Mouse (Mus musculus): ENCODE measurements around the gene Bag6.

The Bag6 gene

DNA sequence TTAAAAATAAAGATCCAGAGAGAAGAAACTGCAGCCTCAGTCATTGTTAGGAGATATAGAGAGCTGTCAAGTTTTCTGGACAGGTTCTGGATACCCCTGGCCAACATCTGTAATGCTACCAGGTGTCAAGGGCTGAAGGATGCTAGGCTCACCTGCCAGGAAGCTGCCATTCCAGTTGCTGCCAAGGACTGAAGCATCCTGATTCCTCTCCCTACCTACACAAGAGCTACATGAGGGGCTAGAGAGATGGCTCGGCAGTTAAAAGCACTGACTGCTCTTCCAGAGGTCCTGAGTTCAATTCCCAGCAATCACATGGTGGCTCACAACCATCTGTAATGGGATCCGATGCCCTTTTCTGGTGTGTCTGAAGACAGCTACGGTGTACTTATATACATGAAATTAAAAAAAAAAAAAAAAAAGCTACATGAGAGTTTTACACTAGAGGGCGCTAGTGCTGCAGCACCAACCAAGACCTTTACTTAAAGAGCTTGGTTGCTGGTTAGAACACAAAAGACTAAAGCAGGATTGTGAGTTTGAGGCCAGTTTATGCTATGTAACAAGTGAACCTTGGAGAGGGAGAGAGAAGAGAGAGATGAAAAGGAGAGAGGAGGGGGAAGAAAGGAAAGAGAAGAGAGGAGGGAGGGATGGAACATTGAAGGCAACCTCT lies 33.7 kb downstream of the Bag6 start:
- DNase-seq (ENCODE audit: low spot score), result peak; percentile 70

DNA sequence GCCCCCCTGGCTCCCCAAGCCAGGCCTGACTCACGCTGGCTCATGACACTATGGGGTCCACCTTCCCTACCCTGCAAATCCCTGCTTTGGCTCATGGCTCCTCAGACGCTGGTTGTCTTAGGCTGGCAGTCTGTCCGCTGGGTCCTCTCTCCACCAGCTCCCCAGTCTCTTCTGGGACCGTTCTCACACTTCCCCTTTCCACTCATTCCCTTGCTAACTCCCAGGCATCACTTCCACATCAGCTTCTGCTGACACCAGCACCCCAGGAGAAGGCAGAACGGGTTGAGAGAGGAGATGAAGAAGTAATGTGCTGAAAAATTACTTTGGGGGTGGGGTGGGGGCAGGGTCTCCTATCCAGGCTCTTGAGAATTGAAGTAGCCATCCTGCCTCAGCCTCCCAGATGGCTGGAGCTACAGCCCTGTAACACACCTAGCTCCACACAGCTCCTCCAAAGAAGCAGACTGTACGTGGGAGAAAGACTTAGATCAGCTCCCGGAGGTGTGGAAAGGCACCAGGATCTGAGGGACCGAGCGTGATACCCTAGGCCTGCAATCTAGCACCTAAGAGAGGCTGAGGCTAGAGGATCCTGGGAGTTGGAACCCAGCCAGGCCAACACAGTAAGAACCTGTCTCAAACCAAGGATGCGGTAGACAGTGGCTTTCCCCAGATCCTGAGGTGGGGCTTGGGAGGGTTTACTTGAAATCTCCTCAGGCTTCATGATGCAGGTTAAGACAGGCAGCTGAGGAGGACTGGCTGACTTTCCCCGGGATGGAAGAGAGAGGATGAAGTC lies 37.7 kb downstream of the Bag6 start:
- no peak for DNase-seq (ENCODE audit: low spot score)

DNA sequence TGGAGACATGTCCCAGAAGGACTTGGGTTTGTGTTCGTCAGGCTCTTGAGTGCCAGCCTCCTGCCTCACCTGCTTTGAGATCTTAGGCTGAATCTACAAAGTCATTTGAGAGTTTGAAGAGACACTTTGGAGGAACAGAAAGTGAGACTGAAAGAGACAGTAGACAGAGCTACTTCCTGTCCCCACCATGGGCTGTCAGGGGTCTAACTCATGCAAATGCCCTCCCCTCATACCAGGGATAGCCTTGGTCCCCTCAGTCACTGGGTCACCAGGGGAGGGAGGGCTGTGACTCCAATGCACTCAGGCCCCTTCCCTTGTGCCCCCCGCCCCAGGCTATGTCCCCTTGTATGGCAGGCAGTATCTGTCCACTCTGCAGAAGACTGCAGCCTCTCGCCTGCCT lies 38.4 kb downstream of the Bag6 start:
- no peak for DNase-seq (ENCODE audit: low spot score)

DNA sequence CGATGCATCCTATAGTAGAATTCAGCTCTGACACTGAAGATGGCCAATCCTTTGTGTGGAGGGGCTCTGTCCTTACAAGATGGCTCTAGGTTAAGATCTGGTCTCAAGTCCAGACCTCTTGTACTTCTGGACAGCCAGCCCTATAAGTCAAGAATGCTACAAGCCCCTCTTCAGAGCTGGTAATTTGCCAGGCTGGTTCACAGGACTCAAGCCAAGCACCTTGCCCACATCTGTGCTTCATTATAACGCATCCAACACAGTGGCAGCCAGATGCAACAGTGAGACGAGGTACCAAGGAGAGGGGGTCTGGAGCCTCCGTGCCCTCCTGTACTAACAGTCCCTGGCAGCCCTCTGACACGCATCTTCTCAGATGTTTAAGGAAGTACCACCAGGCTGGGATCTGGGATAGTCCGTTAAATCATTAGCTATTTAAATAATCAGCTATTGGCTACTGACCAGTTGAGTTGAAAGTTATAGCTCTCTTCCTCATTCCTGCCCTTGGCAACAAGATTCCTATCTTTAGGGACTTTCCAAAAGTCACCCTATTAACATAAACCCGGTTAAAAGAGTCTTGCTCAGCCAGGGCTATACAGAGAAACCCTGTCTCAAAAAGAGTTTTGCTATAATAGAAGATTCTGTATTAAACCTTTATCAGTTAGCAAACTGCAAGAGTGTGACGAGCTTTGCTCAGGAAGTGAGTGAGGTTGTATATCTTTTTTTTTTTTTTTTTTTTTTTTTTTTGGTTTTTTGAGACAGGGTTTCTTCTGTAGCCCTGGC lies 39.4 kb downstream of the Bag6 start:
- DNase-seq (ENCODE audit: low spot score), result no peak

DNA sequence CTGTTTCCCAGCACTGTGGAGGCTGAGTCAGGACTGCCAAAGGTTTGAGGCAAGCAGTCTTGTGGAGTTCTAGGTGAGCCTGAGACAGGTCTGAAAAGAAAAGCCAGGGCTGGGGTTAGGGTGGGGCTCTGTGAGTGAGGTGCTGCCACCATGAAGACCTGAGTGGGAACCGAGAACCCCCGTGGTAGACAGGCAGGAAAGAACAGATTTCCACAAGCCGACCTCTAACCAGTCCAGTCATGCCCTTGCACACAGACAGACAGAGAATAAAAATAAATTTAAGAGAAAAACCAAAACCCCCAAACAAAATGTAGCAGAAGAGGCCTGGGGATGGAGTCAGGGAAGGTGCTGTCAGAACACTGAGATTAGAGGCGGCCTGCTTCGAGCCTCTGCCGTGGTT lies 40.4 kb downstream of the Bag6 start:
- DNase-seq (ENCODE audit: low spot score), result no peak

DNA sequence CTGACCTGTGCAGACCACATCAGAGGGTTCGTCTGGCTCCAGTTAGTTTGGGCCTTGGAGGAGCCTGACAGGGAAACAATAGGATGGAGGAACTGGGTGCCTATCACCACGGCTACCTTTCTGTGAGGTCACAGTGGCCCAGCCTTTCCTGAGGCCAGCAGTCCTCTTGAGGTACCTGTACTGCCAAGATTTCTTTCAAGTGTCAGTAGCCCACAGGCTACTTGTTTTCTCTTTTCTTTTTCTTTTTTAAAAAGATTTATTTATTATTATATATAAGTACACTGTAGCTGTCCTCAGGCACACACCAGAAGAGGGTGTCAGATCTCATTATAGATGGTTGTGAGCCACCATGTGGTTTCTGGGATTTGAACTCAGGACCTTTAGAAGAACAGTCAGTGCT lies 41.0 kb downstream of the Bag6 start, which contains the start of gene Aif1:
Gene Aif1 (minus strand): TSS at position 101 of the 400 bp plus-strand sequence.
- no peak for DNase-seq (ENCODE audit: low spot score)

DNA sequence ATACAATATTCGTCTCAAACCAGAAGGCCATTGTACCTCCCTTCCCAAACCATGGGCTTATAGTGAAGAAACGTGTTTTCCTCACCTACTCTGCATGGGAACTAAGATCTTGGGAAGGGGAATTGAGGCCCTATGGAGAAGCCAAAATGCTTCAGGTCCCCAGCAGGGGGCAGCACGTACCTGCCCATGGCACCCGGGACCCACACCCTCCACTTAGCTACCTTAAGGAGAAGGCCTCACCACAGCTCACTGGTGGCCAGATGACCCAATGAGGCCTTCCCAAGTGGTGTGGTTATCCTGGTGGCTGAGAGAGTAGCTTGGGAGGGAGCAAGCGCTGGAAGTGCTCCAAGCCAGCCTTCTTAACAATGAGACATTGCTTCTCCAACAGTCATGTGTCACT lies 43.5 kb downstream of the Bag6 start:
- DNase-seq (ENCODE audit: low spot score), result peak; percentile 56

DNA sequence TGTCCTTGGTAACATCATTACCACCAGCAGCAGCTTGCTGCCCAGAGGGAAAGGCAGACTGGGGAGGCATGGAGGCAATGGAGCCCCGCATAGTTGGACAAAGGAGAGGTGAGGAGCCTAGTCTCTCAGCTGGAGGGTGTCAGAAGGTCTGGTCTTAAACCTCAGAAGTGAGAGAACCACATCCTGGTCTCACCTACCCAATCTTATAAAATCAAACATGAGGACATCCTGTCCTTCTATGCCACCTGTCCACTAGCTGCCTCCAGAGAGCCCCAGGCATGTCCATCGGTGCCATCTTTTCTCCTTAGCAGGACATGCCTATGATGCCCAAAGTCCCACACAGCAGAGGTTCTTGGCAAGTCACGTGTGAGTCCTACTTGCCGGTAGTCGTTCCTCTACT lies 45.1 kb downstream of the Bag6 start:
- no peak for DNase-seq (ENCODE audit: low spot score)

DNA sequence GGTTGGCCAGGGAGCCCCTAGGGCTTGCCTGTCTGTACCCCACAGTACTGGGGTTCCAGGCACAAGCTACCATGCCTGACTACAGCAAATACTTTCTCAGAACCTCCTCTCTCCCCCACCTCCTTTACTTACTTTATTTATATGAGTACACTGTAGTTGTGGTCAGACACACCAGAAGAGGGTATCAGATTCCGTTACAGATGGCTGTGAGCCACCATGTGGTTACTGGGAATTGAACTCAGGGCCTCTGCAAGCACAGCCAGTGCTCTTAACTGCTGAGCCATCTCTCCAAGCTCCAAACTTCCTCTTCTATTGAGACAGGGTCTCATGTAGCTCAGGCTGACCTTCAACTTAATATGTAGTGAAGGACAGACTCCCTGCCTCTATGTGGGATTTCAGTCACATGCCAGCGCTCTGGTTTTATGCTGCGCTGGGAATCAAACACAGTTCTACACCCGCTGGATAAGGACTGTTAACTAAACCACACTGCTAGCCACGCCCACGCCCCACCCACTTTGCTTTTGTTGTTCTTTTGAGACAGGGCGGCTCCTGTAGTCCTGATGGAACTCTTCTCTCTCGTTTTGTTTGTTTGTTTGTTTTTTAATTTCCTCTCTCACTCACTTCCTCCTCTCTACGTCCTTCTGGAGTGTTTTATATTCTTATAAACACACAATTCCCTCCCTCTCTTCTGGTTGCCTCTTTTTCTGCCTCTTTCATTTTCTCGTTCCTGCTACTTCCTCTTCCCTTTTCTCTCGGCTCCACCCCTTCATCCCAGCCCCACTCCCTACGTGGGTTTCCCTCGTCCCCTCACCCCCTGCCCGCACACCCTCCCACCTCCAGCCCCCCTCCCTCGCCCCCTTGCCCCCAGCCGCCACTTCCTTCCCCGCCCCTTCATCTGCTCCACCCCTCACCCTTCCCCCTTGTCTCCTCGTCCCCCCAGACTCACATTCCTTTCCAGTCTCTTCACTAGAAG lies 50.9 kb downstream of the Bag6 start:
- DNase-seq (ENCODE audit: low spot score), result peak; percentile 66

DNA sequence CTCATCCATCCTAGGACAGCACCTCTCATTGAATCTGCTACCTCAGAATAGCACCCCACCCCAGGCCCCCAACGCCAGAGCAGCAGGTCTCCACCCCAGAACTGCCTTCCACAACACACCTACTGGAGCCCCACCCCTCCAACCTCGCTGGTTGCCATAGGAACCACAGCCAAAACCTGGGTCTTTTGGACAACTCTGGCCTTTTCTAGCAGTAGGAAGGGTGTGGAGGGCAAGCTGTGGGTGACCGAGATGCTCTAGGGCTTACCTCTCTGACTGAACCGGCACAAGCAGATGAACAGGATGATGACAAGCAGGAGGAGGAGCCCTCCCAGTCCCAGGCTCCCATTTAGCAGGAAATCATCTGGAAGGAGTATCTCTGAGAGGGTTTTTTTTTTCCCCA lies 51.7 kb downstream of the Bag6 start:
- DNase-seq (ENCODE audit: low spot score), result no peak

DNA sequence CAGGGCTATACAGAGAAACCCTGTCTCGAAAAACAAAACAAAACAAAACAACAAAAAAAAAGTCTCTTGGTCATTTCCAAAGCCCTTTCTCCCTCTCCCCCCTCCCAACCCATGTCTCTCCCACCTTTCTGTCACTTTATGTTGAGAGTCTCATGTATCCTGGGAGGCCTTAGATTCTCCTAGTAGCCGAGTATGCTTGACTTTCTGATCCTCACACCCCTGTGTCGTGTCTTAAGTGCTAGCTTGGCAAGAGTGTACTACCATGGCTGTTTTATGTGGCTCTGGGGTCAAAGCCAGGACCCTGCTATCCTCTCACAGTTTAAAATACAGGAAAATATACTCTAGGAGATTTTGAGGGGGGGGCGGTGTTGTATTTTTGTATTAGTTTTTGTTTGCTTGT lies 52.4 kb downstream of the Bag6 start:
- no peak for DNase-seq (ENCODE audit: low spot score)

DNA sequence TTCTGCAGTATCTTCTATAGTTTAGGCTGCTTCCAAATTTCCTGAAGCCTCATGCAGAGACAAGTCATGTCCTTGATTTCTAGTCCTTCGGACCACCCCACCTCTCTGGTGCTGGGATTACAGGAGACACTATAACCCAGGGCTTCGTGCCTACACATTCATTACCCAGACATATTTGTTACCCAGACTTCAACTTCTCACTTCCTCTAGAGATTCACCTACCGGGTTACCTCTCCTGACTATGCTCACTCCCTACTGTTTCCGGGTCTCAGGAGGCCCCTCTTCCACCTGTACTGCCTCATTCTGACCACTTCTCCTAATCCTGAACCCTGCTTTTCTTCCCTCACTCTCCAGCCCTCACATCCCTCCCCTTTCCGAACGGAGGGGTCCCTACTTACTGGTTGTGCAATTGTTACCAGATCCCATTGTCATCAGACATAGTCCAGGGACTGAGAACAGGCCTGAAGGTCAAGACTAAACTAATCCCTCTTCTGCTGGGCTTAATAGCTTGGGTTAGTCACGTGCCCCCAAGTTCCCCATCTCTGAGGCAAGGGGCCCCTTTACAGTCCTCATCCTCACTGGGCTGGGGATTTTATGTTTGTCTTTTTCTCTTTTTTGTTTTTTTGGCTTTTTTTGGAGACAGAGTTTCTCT lies 53.1 kb downstream of the Bag6 start, which contains the start of gene Lst1:
Gene Lst1 (minus strand): TSS at position 481 of the 652 bp plus-strand sequence.
- no peak for DNase-seq (ENCODE audit: low spot score)

DNA sequence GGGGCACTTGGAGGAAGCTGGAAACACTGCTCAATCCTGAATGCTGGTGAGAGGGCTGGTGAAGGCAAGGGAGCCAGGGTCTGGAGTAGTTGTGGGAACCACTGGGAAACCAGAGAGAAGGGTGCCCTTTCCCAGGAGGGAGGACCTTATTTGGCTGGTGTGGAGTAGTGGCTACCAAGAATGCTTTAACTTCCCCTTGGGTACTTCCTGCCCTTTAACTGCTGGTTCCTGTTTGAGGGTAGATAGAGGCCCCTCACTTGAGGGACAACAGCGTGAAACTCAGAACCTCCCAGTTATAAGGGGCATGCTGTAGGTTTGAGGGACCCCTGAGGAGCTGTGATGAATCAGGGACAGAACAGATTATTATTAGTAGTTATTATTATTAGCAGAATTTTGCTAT lies 54.2 kb downstream of the Bag6 start:
- no peak for DNase-seq (ENCODE audit: low spot score)

DNA sequence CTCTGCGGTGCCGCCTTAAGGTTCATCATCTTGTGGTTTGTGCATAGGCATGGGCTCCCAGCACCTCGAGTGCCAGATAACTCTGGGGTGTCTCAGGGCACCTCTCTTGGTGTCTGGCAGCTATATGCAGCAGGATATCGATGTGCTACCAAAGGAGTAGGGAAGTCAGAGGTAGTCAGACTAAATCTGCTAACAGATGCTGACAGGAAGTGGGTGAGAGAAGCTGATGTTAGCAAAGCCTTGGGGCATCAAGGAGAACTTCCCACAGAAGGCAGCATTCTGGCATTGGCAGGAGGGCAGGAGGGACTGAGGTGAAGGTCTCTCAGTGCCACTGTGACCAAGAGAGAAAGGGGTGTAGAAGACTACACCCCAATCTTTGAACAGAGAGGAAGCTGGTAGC lies 55.1 kb downstream of the Bag6 start:
- DNase-seq (ENCODE audit: low spot score), result no peak

DNA sequence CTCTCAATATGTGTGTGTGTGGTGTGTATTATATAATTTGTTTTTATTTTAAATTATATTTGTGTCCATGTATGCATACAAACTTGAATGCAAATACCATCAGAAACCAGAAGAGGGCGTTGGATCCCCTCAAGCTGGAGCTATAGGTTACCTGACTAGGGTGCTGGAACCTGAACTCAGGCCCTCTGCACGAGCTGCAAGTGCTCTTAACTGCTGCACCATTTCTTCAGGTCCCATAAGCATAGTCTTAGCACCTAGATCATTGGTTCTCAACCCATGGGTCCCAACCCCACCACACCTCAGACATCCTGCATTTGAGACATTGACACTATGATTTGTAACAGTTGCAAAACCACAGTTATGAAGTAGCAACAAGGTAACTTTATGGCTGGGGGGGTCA lies 56.7 kb downstream of the Bag6 start:
- DNase-seq (ENCODE audit: low spot score), result no peak

DNA sequence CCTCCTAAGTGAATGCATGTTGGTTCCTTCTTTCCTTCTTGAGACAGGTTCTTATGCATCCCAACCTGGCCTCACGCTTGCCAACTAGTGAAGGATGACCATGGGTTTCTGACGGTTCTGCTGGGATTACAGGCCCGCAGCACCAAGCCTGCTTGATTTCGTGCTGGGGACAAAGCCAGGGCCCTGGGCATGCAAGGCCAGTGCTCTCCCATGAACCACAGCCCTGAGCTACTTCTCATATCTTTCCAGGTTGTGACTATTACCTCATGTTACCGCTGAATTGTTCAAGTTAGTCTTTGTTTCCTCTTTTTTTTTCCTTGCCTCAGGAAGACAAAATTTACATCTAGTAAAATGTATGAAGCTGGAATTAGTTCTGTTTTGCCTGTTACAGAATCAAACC lies 57.9 kb downstream of the Bag6 start:
- no peak for DNase-seq (ENCODE audit: low spot score)

DNA sequence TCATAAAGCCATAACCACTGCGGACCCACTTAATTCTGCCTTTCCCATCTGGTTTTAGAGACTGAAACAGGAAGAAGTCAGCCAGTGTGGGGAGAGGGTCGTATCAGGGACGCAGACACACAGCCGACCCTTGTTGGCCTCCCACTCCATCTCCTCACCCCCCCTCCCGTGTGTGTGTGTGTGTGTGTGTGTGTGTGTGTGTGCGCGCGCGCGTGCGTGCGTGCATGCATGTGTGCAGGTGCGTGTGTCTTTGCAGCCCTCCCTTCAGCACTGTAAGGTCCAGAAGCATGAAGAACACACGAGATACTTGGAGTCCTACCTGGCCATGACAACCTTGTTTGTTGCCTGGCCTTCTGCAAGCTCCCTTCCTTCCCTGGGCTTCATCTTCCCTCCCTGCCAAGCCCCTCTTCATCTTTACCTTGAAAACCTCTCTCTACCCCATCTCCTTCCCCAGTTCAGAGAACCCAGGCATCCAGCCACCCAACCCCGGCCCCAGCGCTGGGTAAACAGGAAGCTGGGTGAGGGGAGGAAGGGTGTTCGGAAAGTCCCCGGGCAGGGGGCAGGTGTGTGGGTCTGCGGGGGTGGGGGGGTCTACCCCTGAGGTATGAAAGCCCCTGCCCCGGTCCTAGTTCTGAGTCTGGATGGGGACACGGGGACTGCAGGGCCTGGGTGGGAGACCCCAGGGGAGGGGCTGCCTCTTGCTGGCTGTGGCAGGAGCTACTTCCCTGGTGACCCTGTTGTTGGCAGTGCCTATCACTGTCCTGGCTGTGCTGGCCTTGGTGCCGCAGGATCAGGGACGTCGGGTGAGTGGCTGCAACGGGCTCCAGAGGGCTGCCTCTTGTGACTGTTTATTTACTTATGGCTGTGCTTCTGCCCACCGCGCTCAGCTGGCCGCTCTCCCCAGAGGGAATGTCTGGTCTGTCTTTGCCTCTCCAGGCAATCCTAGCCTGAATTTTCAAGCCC lies 59.2 kb downstream of the Bag6 start, which contains the start of gene Ltb:
Gene Ltb (plus strand): TSS at position 559 of the 963 bp plus-strand sequence.
- DNase-seq (ENCODE audit: low spot score), result no peak

DNA sequence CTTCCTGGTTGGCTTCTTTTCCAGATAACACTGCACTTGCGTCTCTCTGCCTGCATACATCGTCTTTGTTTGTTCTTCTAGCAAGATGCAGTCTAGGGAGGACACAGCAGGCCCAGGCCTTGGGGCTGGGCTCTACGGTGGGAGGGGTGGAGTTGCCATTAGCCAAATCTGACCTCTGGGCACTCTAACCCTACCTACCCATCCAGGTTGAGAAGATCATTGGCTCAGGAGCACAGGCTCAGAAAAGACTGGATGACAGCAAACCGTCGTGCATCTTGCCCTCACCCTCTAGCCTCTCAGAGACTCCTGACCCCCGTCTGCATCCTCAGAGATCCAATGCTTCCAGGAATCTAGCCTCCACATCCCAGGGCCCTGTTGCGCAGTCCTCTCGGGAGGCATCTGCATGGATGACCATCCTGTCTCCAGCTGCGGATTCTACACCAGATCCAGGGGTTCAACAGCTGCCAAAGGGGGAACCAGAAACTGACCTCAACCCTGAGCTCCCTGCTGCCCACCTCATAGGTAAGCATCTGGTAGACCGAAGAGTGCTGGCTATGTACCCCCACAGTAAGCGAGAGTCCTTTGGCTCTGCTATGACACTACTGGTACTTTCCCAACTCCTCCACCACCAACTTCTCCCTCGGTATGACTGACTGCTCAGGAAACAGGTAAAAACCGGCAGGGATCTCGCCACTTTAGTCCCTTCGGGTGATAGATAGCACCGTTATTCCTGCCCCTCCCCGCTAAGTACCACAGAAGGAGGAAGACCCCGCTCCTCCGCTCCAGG lies 60.1 kb downstream of the Bag6 start:
- no peak for DNase-seq (ENCODE audit: low spot score)
